Mouse (Mus musculus) c-Kit-positive CD71-positive TER-119-positive erythroid progenitor cells, embryonic 14.5 days (primary cell): Measurements from ENCODE around the gene Ngdn.
"Not testable (repeated sequence)": the region's sequence is repeated elsewhere in the genome, so short reads cannot be mapped to it uniquely, and the experiment has no call there.

Experiments used
- DNase-seq: peaks from one replicate; pipeline ENCODE4 v3.0.0-alpha.2; 2013; ENCODE audit warnings: low spot score

Gene Ngdn

DNA sequence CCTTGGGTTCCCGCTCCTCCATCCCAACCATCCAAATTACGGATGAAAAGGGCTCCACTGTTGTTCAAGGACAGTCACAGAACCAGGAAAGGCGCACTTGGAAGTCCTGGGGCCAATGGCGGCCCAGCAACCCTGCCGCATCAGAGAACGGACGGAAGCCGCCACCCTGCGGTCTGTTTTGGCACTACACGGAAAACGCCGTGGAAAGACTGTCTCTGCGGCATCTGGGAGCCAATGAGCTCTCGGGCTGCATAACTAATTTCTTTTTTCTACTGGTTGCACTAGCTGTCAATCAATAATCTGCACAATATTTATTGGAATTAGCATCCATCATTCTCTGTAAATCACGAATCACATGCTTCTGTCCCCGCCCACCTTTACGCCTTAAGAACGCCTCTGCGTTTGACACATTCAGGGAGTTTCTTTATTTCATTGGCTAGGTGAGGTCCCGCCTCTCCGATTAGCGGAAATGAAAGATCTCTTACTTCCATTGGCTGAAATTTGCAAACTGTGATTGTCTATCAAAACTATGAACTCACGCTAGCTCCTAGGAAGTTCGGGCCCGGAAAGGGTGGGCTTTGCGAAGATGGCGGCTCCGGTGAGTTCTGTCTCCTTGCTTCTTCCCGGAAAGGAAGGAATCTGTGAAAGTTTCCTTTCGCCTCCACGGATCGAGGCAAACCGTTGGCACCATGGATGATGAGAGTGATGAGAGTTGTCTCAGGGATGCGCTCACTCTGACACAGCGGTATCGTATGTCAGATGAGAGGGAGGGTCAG lies at the start of gene Ngdn:
TSS of gene Ngdn (plus strand) at position 464 of the 776 bp plus-strand sequence.
- DNase-seq: peak; percentile 98

DNA sequence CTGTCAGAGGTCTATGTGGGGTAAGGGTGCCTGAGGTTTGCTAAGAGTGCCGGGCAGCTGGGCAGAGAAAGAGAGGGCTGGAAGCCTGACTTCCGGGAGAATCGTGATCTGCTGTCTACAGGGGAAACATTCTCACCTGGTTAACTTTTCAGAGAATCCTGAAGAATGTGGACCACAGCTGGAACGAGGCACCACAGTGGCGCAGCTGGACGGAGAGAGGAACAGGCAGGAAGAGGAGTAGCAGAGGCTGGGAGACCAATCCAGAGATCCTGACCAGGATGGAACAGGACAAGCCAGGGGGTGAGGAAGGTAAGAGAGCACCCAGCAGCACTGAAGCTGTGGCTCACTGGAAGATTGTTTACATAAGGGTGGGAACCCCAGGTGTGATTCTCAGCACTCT lies 49.6 kb upstream of the Ngdn start:
- DNase-seq: no peak

DNA sequence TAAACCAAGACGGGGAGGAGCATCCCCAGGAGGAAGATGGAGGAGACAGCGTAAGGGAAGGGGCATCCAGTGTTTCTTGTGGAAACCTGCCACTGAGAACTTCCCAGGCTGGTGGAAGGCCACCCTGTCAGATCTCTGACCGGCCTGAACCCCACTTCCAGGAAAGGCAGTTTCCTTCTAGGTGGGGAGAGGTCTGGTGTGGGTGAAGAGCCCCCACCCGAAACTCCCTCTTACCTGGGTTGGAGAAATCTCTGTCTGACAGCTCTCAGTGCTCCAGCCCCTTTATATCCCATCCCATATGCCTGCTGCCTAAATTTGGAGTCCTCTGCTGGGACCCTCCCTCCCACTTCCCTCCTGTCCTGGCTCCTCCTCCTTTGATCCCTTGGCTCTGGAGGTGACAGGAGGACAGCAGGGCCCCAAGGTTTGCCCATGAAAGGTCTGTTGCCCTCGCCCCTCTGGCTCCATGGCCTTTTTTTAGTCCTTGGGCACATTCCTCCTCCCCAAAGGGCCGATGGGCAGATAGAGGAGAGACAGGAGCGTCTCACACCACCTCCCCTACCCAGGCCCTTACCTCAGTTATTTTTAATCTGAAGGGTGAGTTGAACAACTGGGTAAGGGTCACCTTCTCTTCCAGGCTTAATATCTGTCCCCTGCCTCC lies 48.8 kb upstream of the Ngdn start, which contains the start of gene Myh6:
TSS of gene Myh6 (minus strand) at position 608 of the 658 bp plus-strand sequence.
- DNase-seq: no peak

DNA sequence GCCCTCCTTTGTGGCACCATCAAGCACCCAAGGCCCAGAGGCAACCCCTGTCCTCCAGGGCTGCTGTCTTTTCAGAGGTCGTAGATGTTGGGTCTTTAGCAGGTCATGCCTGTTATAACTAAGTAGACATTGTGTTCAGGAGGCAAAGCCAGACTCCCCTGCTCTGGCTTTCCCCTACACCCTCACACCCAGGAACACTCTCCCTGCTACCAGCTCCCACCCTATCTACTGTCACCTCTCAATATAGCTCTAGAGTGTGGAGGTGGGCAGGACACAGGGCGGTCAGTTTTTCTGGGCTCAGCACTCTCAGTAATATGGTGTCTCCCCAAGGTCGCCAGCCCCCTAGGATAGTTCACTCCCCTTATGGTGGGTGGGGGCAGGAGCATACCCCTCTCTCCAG lies 47.4 kb upstream of the Ngdn start:
- DNase-seq: no peak

DNA sequence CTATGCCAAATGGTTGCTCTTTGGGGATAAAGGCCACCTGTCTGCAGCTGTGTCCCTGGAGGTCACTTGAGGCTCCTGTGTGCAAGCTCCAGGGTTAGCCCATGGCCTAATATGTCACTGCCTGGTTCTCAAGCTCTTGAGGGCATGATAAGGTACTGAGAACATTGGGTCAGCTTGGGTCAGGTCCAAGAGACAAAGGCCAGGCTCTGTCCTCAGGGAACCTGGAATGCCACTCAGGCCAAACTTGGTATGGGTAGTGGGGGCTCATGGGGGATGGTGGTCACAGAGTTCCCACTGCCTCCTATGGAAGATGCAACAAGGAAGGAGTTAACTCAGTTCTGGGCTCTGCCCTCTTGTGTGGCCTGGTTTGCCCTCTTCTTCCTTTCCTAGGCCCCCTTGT lies 46.9 kb upstream of the Ngdn start:
- DNase-seq: no peak

DNA sequence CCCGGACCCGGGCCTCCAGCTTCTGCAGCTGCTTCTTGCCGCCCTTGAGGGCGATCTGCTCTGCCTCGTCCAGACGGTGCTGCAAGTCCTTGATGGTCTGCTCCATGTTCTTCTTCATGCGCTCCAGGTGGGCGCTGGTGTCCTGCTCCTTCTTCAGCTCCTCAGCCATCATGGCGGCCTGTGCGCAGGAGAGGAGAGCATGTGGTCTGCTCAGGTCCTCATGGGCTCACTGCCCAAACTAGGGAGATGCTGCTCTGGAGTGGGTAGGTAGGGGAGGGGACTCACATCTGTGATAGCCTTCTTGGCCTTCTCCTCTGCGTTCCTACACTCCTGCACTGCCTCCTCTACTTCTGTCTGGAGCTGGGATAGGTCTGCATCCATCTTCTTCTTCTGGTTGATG lies 42.5 kb upstream of the Ngdn start:
- DNase-seq: not testable (repeated sequence)

DNA sequence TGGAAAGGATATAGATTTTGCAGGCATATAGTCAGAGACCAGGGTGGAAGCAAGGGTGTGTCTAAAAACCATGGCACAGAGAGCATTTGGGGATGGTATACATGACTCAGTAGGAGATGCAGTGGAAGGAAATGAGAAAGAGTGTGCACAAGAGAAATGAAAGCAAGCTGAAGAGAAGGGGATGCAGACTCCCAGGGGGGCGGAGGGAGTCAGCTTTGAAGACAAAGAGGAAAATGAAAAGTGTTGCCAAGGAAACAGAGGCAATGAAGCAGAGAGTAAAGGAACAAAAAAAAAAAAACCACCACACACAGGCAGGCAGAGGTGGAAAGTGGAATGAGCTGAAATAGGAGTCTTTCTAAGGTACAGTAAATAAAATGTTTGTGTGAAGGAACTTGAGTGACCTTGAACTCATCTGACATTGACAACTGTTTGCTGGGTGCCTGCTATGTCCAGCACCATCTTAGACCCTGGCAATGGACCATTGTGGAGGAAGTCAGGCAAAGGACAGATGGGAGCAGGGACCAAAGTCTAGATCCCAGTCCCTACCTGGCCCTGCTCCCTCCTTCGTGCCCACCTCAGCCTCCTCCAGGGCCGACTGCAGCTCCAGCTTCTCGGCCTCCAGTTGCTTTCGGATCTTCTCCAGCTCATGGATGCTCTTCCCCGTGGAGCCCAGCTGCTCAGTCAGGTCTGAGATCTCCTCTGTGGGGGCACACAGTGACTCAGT lies 41.0 kb upstream of the Ngdn start:
- DNase-seq: no peak

DNA sequence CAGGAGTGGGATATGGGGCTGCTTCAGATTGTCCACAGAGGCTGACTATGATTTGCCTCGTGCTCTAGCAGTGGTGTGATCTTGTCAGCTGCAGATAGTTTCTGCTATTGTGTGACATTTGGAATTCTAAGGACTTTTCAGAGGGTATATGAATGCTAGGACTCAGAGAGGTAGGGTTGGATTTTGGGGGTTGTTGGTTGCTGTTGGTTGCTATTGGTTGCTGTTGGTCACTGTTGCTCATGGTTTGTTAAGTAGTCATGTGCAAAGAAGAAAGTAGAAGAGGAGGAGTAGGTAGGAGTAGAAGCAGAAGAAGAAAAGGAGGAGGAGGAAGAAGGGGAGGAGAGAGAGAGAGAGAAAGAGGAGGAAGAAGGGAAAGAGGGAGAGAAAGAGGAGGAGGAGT lies 38.6 kb upstream of the Ngdn start, which contains the start of gene Gm17428:
TSS of gene Gm17428 (plus strand) at position 301 of the 400 bp plus-strand sequence.
- no peak for DNase-seq

DNA sequence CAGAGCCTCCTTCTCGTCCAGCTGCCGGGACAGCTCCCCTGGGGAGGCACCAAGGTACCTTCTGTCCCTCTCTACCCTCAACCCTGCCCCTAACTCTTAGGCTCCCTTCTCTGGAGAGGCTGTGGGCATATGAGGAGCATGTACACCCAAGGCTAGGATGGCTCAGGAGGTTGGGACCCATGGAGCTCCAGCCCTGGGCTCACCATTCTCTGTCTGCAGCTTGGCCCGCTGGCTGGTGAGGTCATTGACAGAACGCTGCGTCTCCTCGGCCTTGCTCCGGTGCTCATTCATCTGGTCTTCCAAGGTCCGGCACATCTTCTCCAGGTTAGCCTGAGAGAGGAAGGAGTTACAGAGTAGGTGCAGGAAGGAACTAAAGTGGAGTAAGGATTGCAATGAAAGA lies 36.6 kb upstream of the Ngdn start:
- DNase-seq: no peak

DNA sequence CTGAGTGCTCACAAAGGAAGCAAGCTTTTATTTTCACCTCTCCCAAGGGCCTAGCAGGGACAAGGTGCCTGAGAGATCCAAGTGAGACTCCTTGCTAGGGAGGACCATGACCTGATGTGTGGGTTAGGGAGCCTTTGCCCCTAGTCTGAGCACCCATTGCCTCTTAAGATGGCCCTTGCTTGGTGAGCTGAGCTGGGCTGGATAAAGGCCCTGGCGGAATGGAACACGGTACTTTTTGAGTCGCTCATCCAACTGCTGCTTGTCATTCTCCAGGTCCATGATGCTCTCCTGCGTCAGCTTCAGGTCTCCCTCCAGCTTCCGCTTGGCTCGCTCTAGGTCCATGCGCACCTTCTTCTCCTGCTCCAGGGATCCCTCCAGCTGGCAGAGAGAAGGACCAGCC lies 33.3 kb upstream of the Ngdn start:
- DNase-seq: no peak

DNA sequence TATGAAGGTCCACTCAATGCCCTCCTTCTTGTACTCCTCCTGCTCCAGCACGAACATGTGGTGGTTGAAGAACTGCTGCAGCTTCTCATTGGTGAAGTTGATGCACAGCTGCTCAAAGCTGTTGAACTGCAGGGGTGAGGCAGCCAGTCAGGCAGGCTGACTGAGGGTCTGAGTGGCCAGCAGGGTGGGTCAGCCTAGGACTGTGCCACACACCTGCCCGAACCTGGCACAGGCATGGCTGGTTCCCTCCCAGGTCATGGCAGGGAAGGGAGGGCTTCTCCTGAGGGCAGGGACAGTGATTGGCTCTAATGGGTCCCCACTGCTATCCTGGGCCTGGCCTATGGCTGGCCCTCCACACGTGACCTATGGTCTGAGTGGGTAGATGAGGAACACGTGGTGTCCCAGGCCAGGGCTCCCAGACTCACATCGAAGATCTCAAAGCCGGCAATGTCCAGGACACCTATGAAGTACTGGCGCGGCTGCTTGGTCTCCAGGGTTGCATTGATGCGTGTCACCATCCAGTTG lies 26.8 kb upstream of the Ngdn start:
- not testable (repeated sequence) for DNase-seq

DNA sequence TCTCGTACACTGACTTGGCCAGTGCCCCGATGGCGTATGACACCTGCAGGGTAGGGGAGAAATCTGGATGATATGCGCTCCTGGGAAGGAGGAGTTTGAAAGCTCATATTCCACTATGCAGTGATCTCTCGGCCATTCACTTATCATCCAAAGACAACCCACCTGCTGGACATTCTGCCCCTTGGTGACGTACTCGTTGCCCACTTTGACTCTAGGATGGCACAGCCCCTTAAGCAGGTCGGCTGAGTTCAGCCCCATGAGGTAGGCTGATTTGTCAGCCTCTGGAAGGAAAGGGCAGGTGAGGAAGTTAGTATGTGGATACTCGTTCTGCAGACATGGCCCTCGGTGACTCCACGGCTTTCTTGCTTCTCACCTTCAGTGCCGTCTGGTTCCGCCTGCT lies 26.4 kb upstream of the Ngdn start:
- DNase-seq: no peak

DNA sequence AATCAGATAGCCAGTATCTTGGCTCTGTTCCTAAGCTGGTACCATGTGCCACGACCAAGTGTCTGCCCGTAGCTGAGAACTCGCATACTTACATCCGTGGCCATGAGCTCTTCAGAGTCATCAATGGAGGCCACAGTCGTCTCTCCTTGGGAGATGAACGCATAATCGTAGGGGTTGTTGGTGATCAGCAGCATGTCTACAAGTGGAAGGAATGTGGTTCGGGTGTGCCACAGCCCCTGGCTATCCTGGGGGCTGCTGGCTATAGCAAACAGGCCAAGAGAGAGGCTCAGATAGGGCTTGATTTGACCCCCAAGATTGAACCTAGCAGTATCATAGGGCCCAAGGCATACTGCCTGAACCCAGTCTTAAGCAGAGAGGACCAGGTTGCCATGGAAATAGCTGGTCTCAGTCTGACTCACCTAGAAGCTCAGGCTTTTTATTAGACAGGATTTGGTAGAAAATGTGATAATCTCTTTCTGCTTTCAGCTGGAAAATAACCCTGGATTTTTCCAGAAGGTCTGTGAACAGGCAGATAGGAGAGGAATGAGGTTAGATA lies 25.3 kb upstream of the Ngdn start:
- DNase-seq: no peak

DNA sequence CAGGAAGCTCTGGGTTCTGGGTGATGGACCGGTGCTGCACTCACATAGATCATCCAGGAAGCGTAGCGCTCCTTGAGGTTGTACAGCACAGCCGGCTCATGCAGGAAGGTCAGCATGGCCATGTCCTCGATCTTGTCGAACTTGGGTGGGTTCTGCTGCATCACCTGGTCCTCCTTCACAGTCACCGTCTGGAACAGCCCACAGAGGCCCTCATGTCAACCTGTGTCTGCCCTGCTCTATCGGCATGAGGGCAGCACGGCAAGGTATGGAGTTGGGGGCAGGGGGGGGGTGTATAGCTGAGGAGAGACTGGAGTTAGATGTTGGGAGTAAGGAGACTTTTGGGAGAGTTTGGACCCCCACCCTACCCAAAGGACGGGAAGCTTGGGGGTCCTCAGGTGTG lies 23.1 kb upstream of the Ngdn start:
- no peak for DNase-seq

DNA sequence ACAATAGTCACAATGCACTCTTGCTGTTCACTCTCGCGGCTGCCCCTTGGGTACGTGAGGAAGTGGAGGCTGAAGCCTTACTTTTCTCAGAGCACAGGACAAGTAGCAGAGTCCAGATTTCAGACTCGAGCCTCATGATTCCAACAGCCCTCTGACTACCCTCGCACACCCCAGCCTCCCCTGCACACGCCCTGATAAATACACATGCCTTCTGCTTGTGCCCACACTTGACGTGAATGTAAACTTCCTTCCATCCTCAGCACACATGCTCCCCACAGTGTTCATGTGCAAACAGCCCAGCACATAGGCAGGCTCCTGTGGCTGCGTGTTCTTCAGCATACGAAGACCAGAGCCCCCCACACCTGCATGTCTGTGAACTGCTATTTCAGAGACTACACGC lies 21.6 kb upstream of the Ngdn start:
- no peak for DNase-seq

DNA sequence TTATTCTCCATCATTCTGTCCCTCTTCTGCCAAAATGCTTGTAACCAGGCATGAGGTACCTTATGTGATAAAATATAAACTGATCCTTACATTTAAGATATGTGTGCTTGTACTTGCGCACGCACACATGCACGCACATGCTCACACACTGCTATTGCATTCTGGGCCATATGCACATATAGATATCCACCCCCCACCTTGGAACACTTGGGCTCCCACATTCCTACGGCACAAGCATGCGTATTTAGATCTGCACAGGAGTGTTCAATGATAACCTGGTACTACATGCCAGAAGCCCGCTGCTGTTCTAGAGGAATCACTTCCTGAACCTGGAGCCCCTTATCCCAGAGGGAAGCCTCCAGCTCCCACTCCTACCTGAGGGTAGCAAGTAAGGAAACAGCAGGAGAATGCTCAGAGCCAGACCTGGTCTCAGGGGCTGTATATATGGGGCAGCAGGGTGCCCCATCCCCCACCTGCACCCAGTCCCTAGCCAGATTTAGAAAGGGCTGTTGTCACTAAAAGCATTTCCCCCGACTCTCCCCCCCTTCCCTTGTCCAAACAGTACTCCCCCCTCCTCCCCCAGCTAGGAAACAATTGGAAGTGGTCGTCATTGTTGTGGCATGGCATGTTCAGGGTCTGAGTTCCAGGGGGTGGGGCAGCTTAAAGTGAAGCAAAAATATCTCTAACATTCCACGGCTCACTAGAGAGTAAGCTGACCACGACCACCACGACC lies 21.0 kb upstream of the Ngdn start, which contains the start of gene Myh7:
TSS of gene Myh7 (minus strand) at position 491 of the 733 bp plus-strand sequence.
- DNase-seq: no peak

DNA sequence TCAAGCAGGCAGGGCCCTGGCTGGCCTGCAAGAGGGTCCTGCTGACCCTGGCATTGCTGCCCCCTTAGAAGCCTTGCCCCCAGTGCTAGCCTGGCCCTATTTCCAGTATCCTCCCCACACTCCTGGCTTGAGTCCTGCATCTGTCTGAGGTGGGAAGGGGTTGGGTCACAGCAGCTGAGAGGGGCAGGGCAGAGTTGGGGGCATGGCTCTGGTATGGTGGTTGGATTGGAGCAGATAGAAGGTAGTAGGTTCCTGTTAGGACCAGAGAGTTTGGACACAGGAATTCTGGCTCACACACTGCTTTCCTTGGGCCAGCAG lies 20.4 kb upstream of the Ngdn start:
- no peak for DNase-seq

DNA sequence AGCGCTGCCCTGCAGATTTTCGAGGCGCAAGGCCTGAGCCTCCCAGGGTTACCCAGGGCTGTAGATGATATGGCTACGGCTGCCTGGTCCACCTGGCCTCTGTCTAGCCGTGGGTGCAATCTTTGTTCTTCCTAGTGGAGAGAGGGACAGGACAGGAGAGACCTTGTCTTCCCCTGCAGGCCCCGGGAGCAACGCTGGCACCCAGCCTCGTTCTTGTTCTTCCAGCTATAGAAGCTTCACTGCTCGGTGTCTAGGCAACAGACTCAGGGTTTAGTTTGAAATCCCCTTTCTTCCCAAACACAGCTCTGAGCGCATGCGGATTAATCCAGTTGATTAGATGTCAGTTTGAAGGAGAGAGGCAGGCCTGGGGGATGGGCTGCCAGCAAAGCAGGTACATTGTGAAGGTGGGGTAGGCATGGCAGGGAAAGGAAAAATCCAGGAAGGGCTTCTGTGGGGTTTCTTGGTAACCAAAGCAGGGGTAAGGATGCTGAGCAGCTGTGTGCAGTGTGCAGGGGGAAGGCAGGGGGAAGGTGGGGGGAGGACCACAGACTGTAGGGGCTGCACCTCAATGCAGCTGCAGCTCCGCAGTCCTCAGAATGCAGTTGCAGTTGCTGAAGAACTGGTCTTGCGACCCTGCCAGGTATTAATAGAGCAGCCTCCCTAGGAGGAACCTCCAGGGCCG lies 19.7 kb upstream of the Ngdn start:
- DNase-seq: no peak

DNA sequence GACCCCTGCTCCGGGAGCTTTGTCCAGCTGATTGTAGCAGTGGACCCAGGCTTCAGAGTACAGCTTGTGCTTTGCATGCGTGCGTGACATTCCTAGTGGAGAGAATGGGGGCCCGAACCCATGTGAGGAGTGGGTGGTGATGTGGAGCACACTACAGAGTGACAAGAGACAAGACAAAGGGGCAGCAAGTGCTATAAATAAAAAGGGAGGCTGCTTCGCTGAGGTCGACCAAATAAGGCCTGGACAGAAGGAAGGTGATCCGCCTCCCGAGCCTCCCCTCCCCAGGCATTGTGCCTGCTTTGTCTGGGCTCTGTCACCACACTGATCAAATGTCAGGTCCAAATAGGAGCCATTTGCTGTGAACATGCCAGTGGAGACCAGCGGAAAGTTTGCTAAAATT lies 18.5 kb upstream of the Ngdn start:
- DNase-seq: no peak

DNA sequence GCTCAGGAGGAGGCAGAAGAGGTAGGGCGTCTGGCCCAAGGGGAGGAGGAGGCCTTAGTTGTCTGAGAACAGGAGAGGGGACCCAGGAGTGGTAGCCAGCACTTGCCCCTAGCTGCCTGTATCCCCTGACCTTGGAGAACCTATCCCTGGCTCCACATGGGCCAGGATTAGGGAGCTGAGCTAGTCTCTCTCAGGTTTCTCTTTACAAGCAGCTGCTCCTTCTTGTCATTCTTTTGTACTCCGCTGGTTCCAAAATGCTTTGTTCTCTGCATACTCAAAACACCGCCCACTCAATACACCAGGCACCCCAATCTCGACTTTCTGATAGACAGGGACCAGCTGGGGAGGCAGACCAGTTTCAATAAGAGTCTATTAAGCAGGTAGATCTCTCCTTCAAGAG lies 18.0 kb upstream of the Ngdn start:
- no peak for DNase-seq

DNA sequence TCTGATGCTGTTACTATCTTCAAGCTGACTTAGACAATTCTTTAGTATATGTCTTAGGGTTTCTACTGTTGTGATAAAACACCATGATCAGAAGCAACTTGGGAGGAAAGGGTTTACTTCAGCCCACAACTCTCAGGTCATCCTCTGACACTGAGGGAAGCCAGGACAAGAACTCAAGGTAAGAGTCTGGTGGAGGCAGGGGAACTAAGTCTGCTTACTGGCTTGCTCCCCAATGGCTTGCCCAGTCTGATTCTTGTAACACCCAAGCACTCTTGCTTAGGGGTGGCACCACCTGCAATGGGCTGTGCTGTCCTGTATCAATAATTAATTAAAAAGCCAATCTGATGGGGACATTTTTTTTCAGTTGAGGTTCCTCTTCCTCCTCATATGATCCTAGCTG lies 16.6 kb upstream of the Ngdn start:
- no peak for DNase-seq
